Mouse (Mus musculus): ENCODE measurements around the gene Zbtb38. TPM values are rescaled to one million over a fixed set of nuclear protein-coding genes. Genes with fewer than 3 reads are reported as not detected.

Zbtb38 gene
- polyA plus RNA-seq, 1 experiment from 2014 or later, result 51.0 TPM

DNA sequence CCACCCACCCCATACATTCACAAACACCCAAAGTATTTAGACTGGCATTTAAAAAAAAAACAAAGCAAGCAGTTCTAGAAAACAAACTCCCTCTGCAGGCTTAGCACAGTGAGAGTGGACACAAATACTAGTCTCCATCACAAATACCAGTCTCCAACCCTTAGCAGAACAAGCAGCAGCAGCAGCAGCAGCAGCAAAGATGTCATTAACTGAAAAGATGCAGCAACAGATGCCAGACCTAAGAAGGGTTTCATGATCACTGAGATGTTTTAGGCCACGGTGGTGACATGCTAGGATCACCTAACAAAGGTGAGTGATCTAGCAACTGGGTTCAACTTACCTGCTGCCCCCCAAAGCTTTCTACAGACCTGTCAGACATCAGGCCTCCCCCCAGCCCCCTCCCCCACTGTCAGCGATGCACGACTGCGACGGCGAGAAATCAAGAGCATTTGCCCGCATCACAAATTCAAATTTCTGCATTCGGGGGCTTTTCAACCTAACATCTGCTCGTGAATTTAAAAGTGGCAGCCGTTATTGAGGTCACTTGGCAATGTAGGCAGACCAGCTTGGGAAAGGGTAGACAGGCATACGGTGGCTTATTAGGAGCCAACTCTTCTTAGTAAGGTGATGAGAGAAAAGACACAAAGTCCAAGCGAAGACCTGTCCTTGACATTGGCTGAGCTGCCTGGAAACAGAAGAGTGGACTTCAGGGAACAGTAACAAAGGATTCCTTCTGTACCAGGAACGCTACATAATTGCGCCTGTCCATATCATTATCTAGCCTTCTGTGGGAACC lies 26.1 kb downstream of the Zbtb38 start:
- Histone ChIP-seq H3K4me1 (peaks cover 65% of the 10 kb centered on the region), H3K9ac (replicated peaks) (peak overlapping the region; percentile 26), H3K4me2 (replicated peaks) (peak overlapping the region; percentile 36), H3K4me3 (0 out of 2 replicates have a peak overlapping the region, but pooled peaks have one; percentile 6), H3K27me3 (no peaks in the 10 kb centered on the region), H3K27ac (replicated peaks) (peak overlapping the region; percentile 94), H3K9me3 (no peaks in the 10 kb centered on the region), H3K36me3 (no peaks in the 10 kb centered on the region)
- 15% methylated on average over 14 of the region's 14 CpGs for WGBS
- ATAC-seq (replicated peaks), result peak; percentile 32

DNA sequence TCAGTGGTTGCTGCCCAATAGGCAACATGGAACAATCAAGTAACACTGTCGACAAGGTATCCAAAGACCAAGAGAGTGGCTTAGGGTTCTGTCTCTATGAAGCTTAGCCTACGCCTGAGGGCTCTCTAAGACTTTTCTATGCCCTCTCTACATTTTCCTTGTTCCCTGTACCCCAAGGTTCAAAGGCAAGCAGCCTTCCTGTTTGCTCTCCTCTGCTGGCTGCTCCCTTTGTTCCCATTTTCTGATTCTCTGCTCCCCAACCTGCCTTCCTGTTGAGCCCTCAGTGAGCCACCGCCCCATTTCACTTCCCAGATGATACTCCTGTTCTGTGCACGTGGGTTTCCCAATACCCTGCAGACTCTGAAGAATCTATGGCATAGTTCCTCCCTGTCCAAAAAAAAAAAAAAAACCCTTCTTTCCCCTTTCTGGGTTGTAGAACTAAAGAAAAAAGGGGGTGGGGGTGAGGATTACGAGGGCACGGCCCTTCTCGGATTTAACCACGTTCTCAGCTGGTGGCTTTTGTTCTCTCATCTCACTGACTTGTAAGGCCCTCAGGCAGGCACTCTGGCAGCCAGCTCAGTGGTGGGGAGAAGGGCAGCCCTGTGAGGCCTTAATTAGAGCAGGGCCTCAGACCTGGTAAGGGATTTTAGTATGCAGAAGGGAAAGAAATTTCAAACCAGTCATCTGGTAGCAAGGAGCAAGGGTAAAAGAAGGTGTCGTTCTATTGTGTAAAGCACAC lies 26.9 kb downstream of the Zbtb38 start:
- Histone ChIP-seq H3K4me3 (no peak overlapping the region), H3K9me3 (no peaks in the 10 kb centered on the region), H3K4me1 (peaks cover 62% of the 10 kb centered on the region), H3K4me2 (replicated peaks) (peak overlapping the region; percentile 36), H3K27me3 (no peaks in the 10 kb centered on the region), H3K36me3 (no peaks in the 10 kb centered on the region), H3K27ac (replicated peaks) (peak overlapping the region; percentile 94), H3K9ac (replicated peaks) (0 out of 2 replicates have a peak overlapping the region, but pooled peaks have one; percentile 26)
- 9% methylated on average over 9 of the region's 9 CpGs for WGBS
- peak; percentile 72 for ATAC-seq (replicated peaks)

DNA sequence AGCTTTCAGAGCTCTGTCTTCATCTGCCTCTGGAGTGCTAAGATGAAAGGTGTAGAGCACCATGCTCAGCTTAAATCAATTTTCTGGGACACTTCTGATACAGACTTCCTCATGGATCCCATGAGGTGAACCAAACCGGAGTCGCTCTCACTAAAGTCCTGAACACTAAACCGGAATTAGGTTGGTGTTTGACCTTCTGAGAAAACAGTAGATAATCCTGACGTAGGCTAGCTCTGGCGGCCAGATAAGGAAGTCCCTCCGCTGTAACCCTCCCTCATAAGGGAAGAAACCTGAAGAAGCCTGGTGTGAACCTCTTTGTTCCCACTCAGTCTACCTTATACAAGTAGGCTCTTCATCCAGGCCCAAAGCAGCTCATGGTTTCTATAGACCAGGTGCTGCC lies 29.0 kb downstream of the Zbtb38 start:
- H3K9ac ChIP-seq (replicated peaks), result no peak overlapping the region
- no peaks in the 10 kb centered on the region for H3K36me3 ChIP-seq
- ATAC-seq (replicated peaks), result no peak
- WGBS, result 89% methylated on average over 6 of the region's 6 CpGs
- no peaks in the 10 kb centered on the region for H3K9me3 ChIP-seq
- H3K4me2 ChIP-seq (replicated peaks), result no peak overlapping the region
- no peaks in the 10 kb centered on the region for H3K27me3 ChIP-seq
- no peak overlapping the region for H3K4me3 ChIP-seq
- H3K4me1 ChIP-seq, result peaks cover 63% of the 10 kb centered on the region
- H3K27ac ChIP-seq (replicated peaks), result no peak overlapping the region

DNA sequence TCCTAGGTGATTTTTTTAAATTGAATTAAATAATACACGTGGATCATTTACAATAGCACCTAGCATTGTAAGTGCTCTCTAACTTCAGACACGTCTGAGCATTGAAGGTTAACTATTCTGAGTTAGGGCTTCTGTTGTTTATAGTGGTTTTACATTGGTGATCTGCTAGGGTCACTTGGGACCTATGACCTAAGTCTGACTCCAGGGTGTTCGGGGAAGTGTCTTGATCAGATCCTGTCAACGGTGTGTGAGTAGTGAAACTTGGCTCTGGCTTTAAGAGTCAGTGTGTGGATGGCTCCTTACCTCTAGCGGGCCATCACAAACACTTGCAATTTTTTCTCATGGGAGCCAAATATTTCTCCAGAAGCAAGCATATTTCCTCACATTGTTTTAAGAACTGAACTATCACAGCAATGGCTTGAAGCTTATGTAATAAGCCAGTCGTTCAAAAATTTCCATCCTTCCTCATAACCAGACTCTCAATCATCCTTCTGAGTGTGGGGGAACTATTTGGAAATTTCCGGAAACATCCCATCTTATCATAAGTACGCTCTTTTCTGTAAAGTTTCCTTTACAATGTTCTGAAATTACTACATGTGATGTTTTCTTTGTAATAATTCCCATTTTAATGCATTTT lies 31.4 kb downstream of the Zbtb38 start:
- Histone ChIP-seq H3K4me1 (peaks cover 46% of the 10 kb centered on the region), H3K9me3 (no peaks in the 10 kb centered on the region)

DNA sequence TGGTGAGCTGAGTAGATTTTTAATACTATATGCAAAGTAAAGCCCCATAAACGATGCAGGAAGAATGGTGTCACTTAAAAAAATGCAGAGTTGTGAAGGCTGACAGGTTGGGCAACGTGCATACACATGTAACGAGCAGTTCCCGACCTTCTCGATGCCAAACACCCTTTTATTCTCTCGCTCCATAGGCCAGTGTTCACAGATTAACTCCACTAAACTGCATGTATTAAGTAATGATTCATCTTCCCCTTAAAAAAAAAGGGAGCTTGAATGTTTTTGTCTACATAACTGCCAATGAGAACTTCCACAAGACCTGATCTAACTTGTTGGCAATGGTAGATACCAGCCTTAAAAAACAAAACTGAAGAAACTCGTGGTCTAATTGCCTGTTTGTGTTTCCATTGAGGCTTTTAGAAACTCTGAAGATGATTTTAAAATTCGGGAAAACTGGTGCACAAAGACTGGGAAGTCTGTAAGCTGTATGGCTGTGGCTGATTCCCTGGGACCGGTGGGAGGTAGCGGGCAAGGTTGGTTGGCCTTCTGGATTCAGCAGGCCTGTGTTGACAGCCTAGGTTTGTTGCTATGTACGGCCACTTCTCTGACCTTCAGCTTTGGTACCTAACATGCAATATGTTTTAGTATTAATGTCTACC lies 32.0 kb downstream of the Zbtb38 start:
- Histone ChIP-seq H3K9ac (replicated peaks) (peak overlapping the region; percentile 95; the same call in 1 of the 2 replicates), H3K4me1 (peaks cover 44% of the 10 kb centered on the region), H3K36me3 (no peaks in the 10 kb centered on the region), H3K4me2 (replicated peaks) (peak overlapping the region; percentile 79), H3K27me3 (no peaks in the 10 kb centered on the region), H3K27ac (replicated peaks) (peak overlapping the region; percentile 90), H3K9me3 (no peaks in the 10 kb centered on the region), H3K4me3 (no peak overlapping the region)
- no peak for ATAC-seq (replicated peaks)
- 35% methylated on average over 11 of the region's 11 CpGs for WGBS

More for the DNA sequence above, 31.4 kb downstream of the Zbtb38 start:
- 90% methylated on average over 8 of the region's 8 CpGs for WGBS
- Histone ChIP-seq H3K4me3 (no peak overlapping the region), H3K27me3 (no peaks in the 10 kb centered on the region), H3K27ac (replicated peaks) (peak overlapping the region; percentile 90; the same call in 1 of the 2 replicates), H3K36me3 (no peaks in the 10 kb centered on the region), H3K4me2 (replicated peaks) (no peak overlapping the region), H3K9ac (replicated peaks) (no peak overlapping the region)
- no peak for ATAC-seq (replicated peaks)

DNA sequence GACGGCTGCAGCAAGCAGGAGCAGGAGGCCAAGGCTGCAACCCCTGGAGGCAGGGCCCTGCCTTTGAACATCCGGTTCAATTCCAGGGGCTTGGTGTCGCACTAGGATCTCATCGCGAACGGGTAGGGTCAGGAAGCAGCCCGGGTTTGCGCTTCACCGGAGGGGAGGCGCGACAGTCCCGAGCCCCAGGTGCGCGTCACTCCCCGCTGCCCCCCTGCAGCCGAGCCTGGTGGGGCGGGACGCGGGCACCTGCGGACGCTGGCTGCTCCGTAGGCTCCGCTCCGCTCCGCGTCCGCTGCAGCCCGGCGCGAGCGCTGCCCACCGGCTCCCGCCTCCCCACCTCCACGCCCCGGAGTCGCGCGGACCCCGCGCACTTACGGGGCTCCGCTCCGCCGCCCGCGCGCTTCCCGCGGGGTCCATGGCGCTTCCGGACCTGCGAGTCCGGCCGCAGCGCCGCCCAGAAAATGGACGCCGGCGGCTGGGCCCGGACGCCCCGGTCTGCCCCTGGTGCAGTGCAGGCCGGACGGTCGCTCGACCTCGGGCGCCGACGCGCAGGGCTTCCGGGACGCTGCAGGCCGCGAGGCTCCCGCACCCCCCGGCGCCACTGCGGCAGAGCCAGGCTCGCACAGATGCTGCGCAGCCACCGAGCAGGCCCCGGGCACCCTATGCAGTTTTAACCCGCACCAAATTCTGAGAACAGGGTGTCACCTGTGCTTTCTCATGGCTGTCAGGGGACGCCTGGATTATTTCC lies 33.0 kb downstream of the Zbtb38 start:
- Histone ChIP-seq H3K27ac (replicated peaks) (peak overlapping the region; percentile 90), H3K9me3 (no peaks in the 10 kb centered on the region), H3K4me2 (replicated peaks) (peak overlapping the region; percentile 79), H3K27me3 (no peaks in the 10 kb centered on the region), H3K4me1 (peaks cover 44% of the 10 kb centered on the region), H3K9ac (replicated peaks) (peak overlapping the region; percentile 95), H3K4me3 (peak overlapping the region; percentile 81), H3K36me3 (no peaks in the 10 kb centered on the region)
- peak; percentile 89 for ATAC-seq (replicated peaks)
- WGBS, result 1% methylated on average over 74 of the region's 85 CpGs

DNA sequence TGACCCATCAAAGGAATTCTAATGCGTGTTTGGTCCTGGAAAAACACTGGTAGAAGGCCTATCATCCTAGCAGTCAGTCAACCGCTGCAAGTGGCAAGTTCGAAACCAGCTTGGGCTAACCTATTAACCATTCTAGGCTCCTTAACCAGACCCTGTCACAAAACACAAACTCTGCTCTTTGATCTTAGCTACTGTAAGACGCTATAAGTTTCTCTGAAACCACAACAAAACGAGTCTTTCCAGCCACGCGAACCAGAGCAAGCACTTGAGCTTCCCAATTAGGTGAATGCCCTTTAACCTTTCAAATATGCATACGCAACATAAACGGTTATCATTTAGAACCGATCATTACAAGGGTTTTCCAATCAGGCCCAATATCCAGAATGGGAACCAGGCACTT lies 33.7 kb downstream of the Zbtb38 start:
- Histone ChIP-seq H3K9me3 (no peaks in the 10 kb centered on the region), H3K36me3 (no peaks in the 10 kb centered on the region), H3K27ac (replicated peaks) (peak overlapping the region; percentile 90), H3K4me1 (peaks cover 47% of the 10 kb centered on the region), H3K4me2 (replicated peaks) (peak overlapping the region; percentile 79), H3K9ac (replicated peaks) (peak overlapping the region; percentile 95), H3K4me3 (peak overlapping the region; percentile 81), H3K27me3 (no peaks in the 10 kb centered on the region)
- ATAC-seq (replicated peaks), result no peak
- 61% methylated on average over 10 of the region's 10 CpGs for WGBS

DNA sequence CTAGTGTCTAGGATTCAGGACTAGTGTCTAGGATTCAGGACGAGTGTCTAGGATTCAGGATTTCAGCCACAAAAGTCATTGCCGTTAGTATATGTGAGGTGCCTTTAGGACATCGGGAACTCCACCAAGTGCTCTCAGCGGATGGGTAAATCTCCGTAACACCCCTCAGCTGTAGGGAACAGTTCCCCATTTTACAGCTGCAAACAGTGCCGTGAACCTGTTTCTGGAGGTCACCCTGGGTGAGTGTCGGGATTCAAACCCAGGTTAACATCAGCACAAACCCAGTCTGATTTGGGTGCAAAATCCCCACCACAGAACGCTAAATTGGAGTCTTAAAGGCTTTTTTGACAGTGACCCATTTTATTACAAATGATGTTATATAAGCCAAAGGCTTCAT lies 34.2 kb downstream of the Zbtb38 start:
- 93% methylated on average over 8 of the region's 8 CpGs for WGBS
- Histone ChIP-seq H3K36me3 (no peaks in the 10 kb centered on the region), H3K9me3 (no peaks in the 10 kb centered on the region), H3K27me3 (no peaks in the 10 kb centered on the region), H3K4me1 (peaks cover 49% of the 10 kb centered on the region), H3K27ac (replicated peaks) (0 out of 2 replicates have a peak overlapping the region, but pooled peaks have one; percentile 90), H3K4me2 (replicated peaks) (no peak overlapping the region), H3K9ac (replicated peaks) (no peak overlapping the region), H3K4me3 (no peak overlapping the region)
- no peak for ATAC-seq (replicated peaks)

DNA sequence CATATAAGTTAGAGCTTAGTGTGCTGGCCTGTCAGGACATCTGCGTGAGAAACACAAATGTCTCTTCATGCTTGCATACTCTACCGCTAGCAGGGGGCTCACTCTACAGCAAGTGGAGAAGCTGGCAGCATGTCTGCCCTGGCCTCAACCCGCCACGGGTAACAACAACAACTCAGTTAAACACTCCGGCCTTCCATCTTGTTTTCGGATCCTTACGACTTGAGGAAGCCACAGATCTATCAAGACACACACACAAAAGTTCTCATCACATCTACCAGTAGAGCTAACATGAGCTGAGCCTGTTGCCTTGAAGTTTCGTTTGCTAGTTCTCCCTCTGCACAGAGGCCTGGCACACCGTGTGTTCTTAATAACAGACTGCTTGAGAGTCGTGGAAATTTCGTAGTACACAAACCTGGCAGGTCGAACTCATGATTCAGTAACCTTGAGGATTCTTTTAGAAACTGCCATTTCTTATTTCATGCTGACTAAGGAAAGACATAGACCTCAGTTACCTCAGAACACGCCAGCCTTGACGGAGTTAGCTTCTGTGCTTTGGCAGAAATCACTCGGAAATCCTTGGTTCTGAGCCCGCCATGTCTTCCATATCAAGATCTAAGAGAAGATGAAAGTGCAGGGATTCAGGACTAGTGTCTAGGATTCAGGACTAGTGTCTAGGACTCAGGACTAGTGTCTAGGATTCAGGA lies 34.8 kb downstream of the Zbtb38 start:
- Histone ChIP-seq H3K27me3 (no peaks in the 10 kb centered on the region), H3K27ac (replicated peaks) (no peak overlapping the region), H3K4me2 (replicated peaks) (no peak overlapping the region), H3K9me3 (no peaks in the 10 kb centered on the region), H3K36me3 (no peaks in the 10 kb centered on the region), H3K4me1 (peaks cover 53% of the 10 kb centered on the region), H3K4me3 (no peak overlapping the region), H3K9ac (replicated peaks) (no peak overlapping the region)
- ATAC-seq (replicated peaks), result no peak
- WGBS, result 92% methylated on average over 16 of the region's 16 CpGs

DNA sequence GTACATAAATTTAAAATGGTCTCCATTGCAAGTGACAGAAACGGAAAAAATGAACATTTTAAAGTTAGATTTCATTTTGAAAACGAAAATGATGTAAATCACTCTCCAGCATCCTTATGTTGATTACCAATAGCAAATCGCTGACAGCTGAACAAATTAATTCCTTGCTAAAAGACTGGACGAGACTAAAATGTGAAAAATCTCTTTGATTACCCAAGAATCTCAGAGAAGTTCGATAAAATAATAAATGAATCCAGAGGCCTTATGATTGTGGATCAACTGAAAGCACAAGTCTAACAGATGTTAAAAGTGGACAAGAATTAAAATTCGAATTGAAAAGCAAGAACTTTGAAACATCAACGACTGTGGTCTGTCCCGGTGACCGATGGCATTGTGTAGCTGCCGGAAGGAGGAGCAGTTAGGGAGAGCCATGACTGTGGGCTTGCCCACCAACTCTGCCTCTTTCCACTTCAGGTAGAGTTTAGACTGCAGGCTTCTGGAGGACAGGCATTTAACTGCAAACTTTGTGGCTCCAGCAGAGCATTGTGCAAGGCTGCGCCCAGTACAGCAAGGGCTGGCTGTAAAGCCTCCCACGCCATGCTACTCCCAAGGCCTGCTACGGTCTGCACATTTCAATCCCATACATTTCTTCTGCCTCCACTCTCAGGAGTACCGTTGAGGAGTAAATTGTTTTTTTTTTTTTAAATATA lies 35.7 kb downstream of the Zbtb38 start:
- no peak for ATAC-seq (replicated peaks)
- no peaks in the 10 kb centered on the region for H3K36me3 ChIP-seq
- H3K4me1 ChIP-seq, result peaks cover 53% of the 10 kb centered on the region
- no peak overlapping the region for H3K4me2 ChIP-seq (replicated peaks)
- WGBS, result 92% methylated on average over 14 of the region's 14 CpGs
- H3K4me3 ChIP-seq, result no peak overlapping the region
- no peak overlapping the region for H3K27ac ChIP-seq (replicated peaks)
- H3K9me3 ChIP-seq, result no peaks in the 10 kb centered on the region
- no peaks in the 10 kb centered on the region for H3K27me3 ChIP-seq
- H3K9ac ChIP-seq (replicated peaks), result no peak overlapping the region

Data from forebrain, embryonic 15.5 days (tissue).